Mouse (Mus musculus) small intestine, adult 2 months (tissue): ENCODE data around the gene Pir. TPM values are rescaled to one million over a fixed set of nuclear protein-coding genes. Genes with fewer than 3 reads are reported as not detected.

Experiments used
- H3K27ac ChIP-seq: fragments of 200-500 bp; 2 replicates; pipeline ENCODE4 v1.5.1; 2012; ENCODE audit warnings: low read depth, low read length, control low read depth, inconsistent platforms; ENCODE audit not compliant: insufficient read depth
- H3K27me3 ChIP-seq: fragments of 200-500 bp; 2 replicates; pipeline ENCODE4 v1.6.1; 2012; ENCODE audit warnings: mild to moderate bottlenecking, moderate library complexity, low read length, inconsistent platforms; ENCODE audit not compliant: control insufficient read depth, insufficient read depth
- H3K36me3 ChIP-seq: fragments of 200-500 bp; 2 replicates; pipeline ENCODE4 v1.6.1; 2012; ENCODE audit warnings: mild to moderate bottlenecking, low read length, control low read depth, inconsistent platforms; ENCODE audit not compliant: control insufficient read depth, insufficient read depth
- H3K4me1 ChIP-seq: fragments of 200-500 bp; 2 replicates; pipeline ENCODE4 v1.6.1; 2012; ENCODE audit warnings: low read length, inconsistent platforms, mixed read lengths; ENCODE audit not compliant: control insufficient read depth, insufficient read depth, insufficient read length
- H3K4me3 ChIP-seq: fragments of 200-500 bp; 2 replicates; pipeline ENCODE4 v1.5.1; 2012; ENCODE audit warnings: low read depth, mild to moderate bottlenecking, control low read depth, inconsistent platforms, low read length, moderate library complexity
- CTCF ChIP-seq: fragments of 200-500 bp; IDR thresholded peaks from 2 replicates; pipeline ENCODE4 v1.5.1; 2012; ENCODE audit warnings: low read depth, mild to moderate bottlenecking, control low read depth, inconsistent platforms, low read length, moderate library complexity, mixed read lengths; ENCODE audit not compliant: insufficient replicate concordance, insufficient read length; ENCODE audit errors: extremely low read depth
- POLR2A ChIP-seq: fragments of 200-500 bp; IDR thresholded peaks from 2 replicates; pipeline ENCODE4 v1.6.1; 2012; ENCODE audit warnings: low read depth, mild to moderate bottlenecking, control low read depth, inconsistent platforms, low read length, moderate library complexity
- WGBS: fragments of 180-500 bp; shearing (Covaris S2); methylation state at CpG from one replicate; pipeline ENCODE4 v1.1.7; 2018; 5-methylcytosine and 5-hydroxymethylcytosine counted together
- polyA plus RNA-seq: library from polyadenylated mRNA; depleted of rRNA; stranded (reverse); fragments of >200 nt; gene quantifications from 2 replicates; pipeline ENCODE4 v1.2.3, GENCODE M21; 2012

Pir gene
- polyA plus RNA-seq, 1 experiment, result 0.53 TPM

- no peaks in the 10 kb centered on the region for H3K36me3 ChIP-seq
- no peak for TF ChIP-seq POLR2A
- TF ChIP-seq CTCF, result no peak
- H3K27me3 ChIP-seq, result no peaks in the 10 kb centered on the region
- no peak overlapping the region for H3K27ac ChIP-seq
- H3K4me3 ChIP-seq, result no peak overlapping the region
- no peaks in the 10 kb centered on the region for H3K4me1 ChIP-seq
- WGBS, result 79% methylated on average over 3 of the region's 3 CpGs
These were observed 61.6 kb downstream of the Pir start for GRCm38 (mm10) chrX:164330766-164331165.

GRCm38 (mm10) chrX:164338591-164338990 is 69.4 kb downstream of the Pir start:
- Histone ChIP-seq H3K27ac (no peak overlapping the region), H3K27me3 (no peaks in the 10 kb centered on the region), H3K4me1 (no peaks in the 10 kb centered on the region), H3K36me3 (no peaks in the 10 kb centered on the region), H3K4me3 (no peak overlapping the region)
- WGBS, result 87% methylated on average over 4 of the region's 4 CpGs
- no peak for TF ChIP-seq POLR2A
- TF ChIP-seq CTCF, result no peak

GRCm38 (mm10) chrX:164345359-164345938 is 76.3 kb downstream of the Pir start:
- TF ChIP-seq CTCF (no peak), POLR2A (no peak)
- Histone ChIP-seq H3K4me1 (no peaks in the 10 kb centered on the region), H3K36me3 (no peaks in the 10 kb centered on the region), H3K4me3 (no peak overlapping the region), H3K27ac (no peak overlapping the region), H3K27me3 (no peaks in the 10 kb centered on the region)
- 36% methylated on average over 4 of the region's 4 CpGs for WGBS

GRCm38 (mm10) chrX:164348937-164349336 is 79.8 kb downstream of the Pir start:
- H3K27ac ChIP-seq, result no peak overlapping the region
- H3K4me3 ChIP-seq, result no peak overlapping the region
- TF ChIP-seq POLR2A, result no peak
- TF ChIP-seq CTCF, result no peak
- WGBS, result 80% methylated on average over 3 of the region's 3 CpGs
- no peaks in the 10 kb centered on the region for H3K27me3 ChIP-seq
- H3K36me3 ChIP-seq, result no peaks in the 10 kb centered on the region
- H3K4me1 ChIP-seq, result no peaks in the 10 kb centered on the region

GRCm38 (mm10) chrX:164365153-164365865 is 96.1 kb downstream of the Pir start:
- no peaks in the 10 kb centered on the region for H3K27me3 ChIP-seq
- H3K4me1 ChIP-seq, result no peaks in the 10 kb centered on the region
- H3K27ac ChIP-seq, result no peak overlapping the region
- TF ChIP-seq CTCF (no peak), POLR2A (no peak)
- H3K4me3 ChIP-seq, result no peak overlapping the region
- H3K36me3 ChIP-seq, result no peaks in the 10 kb centered on the region
- WGBS, result 87% methylated on average over 4 of the region's 4 CpGs

- TF ChIP-seq POLR2A, result no peak
- no peak for TF ChIP-seq CTCF
- 70% methylated on average over 3 of the region's 3 CpGs for WGBS
- Histone ChIP-seq H3K27me3 (no peaks in the 10 kb centered on the region), H3K4me3 (no peak overlapping the region), H3K27ac (no peak overlapping the region), H3K36me3 (no peaks in the 10 kb centered on the region), H3K4me1 (no peaks in the 10 kb centered on the region)
These were observed 101.4 kb downstream of the Pir start for GRCm38 (mm10) chrX:164370576-164370975.

- H3K4me1 ChIP-seq, result no peaks in the 10 kb centered on the region
- WGBS, result 34% methylated on average over 3 of the region's 3 CpGs
- no peaks in the 10 kb centered on the region for H3K36me3 ChIP-seq
- TF ChIP-seq CTCF, result no peak
- TF ChIP-seq POLR2A, result no peak
- no peak within 1 kb of the TSS for H3K27ac ChIP-seq
- no peak within 1 kb of the TSS for H3K4me3 ChIP-seq
- no peaks in the 10 kb centered on the region for H3K27me3 ChIP-seq
These were observed 103.9 kb downstream of the Pir start, which contains the start of gene Vegfd for GRCm38 (mm10) chrX:164373081-164373480. TSS of gene Vegfd (plus strand) at chrX:164373378.
